Mouse (Mus musculus) megakaryocyte progenitor cell, adult 5-6 weeks (primary cell): ENCODE results near the gene Slc6a11. TPM values are rescaled to one million over a fixed set of nuclear protein-coding genes. Genes with fewer than 3 reads are reported as not detected.

Experiments used
- ATAC-seq: replicated peaks from 2 replicates; pipeline ENCODE4 v1.8.0; 2016; ENCODE audit warnings: mild to moderate bottlenecking, moderate TSS enrichment, inconsistent platforms; ENCODE audit not compliant: poor library complexity
- total RNA-seq, 2 experiments: library from RNA; stranded (forward) in 1 of 2; stranded (reverse) in 1 of 2; fragments of 157-497, 149-512 nt in 1 of 2; fragments of 200-1000 nt in 1 of 2; gene quantifications; 2 replicates each; pipeline versions ENCODE4 v1.2.3 to v1.2.4; 2015 to 2017

The Slc6a11 gene
- total RNA-seq, 2 experiments from 2014 or later: not detected

DNA sequence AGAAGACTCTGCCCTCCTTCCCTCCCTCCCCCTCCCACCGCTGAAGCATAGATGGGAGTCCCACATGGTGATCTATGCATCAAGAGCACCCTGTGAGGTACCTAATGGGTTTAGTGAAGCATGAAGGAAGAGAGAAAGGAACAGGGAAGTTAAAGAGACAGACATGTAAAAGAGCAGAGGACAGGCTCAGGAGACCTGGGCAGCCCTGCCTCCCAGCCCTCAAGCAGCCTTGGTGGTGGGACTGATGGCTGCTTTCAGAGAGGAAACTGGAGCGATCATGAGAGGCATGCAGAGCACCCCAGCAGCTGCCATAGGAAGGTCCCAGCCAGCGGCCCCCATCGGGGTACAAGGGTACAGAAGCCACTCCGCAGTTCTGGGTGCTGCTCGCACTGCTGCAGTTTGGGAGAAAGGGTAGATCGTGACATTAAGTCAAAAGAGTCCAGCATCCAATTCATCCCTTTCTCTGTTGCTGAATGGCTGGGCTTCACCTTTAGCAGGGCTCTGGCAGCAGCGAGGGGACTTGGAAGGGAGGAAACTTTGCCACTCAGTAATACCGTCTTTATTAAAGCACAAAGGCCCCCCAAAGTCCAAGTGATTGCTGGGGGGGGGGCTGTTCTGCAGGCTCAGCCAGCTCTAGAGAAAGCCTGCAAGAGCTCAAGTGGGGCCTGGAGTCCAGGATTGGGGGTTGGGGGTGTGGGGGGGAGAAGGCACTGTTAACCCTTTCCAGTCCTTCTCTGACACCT is 43.5 kb downstream of the Slc6a11 start:
- ATAC-seq: no peak

GRCm38 (mm10) chr6:114178141-114178540 is 47.1 kb downstream of the Slc6a11 start:
- no peak for ATAC-seq

GRCm38 (mm10) chr6:114182366-114183179 is 51.5 kb downstream of the Slc6a11 start:
- no peak for ATAC-seq

GRCm38 (mm10) chr6:114187121-114187520 is 56.1 kb downstream of the Slc6a11 start:
- no peak for ATAC-seq

GRCm38 (mm10) chr6:114188869-114189268 is 57.8 kb downstream of the Slc6a11 start:
- no peak for ATAC-seq

- no peak for ATAC-seq
These were observed 65.0 kb downstream of the Slc6a11 start for GRCm38 (mm10) chr6:114195998-114196397.

- ATAC-seq: no peak
These were observed 68.3 kb downstream of the Slc6a11 start for GRCm38 (mm10) chr6:114199200-114199845.

- no peak for ATAC-seq
These were observed 73.5 kb downstream of the Slc6a11 start for GRCm38 (mm10) chr6:114204557-114204956.

- ATAC-seq: no peak
These were observed 77.3 kb downstream of the Slc6a11 start for GRCm38 (mm10) chr6:114208296-114208695.

- no peak for ATAC-seq
These were observed 83.4 kb downstream of the Slc6a11 start for GRCm38 (mm10) chr6:114214393-114214792.

GRCm38 (mm10) chr6:114216741-114217414 is 85.8 kb downstream of the Slc6a11 start:
- ATAC-seq: no peak

- ATAC-seq: no peak
These were observed 93.4 kb downstream of the Slc6a11 start for GRCm38 (mm10) chr6:114224399-114224798.

DNA sequence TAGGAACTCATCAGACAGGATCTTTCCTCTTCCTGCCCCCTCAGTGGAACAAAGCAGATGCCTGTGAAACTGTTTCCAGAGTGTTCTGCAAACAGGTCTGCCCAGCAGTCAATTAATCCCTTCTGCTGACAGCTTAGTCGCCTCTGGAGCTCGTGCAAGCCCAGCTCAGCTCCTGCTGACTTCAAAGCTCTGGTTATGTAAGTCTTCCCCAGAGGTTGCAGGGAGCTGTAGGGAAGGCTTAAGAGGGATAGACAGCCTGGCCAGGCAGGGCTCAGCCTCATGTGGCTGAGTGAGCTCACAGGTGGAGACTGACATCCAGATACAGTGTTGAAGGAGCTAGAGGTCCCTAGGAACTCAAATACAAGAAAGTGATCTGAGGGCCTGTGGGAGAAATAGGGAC is 96.3 kb downstream of the Slc6a11 start:
- no peak for ATAC-seq

- ATAC-seq: no peak
These were observed 97.2 kb downstream of the Slc6a11 start for GRCm38 (mm10) chr6:114228196-114228595.

- no peak for ATAC-seq
These were observed 108.0 kb downstream of the Slc6a11 start for GRCm38 (mm10) chr6:114238892-114239644.

DNA sequence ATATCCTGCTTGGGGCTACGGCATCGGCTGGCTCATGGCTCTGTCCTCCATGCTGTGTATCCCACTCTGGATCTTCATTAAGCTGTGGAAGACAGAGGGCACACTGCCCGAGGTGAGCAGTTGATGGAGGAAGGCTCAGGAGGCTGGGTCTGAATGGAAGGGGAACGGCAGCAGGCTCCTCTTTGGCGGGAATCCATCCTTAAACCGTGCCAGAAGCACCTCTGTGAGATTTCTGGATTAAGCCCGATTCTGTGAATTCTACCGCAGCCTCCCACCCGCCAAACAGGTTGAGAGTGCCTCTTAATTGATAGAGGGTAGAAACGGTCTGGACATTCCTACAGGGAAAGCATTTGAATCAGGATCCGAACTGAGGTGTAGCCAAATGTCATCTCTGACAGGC is 114.6 kb downstream of the Slc6a11 start:
- ATAC-seq: no peak

GRCm38 (mm10) chr6:114250311-114250710 is 119.3 kb downstream of the Slc6a11 start:
- peak; percentile 70 for ATAC-seq

- no peak for ATAC-seq
These were observed 123.9 kb downstream of the Slc6a11 start for GRCm38 (mm10) chr6:114254927-114255326.

- ATAC-seq: no peak
These were observed 126.8 kb downstream of the Slc6a11 start for GRCm38 (mm10) chr6:114257762-114258361.

DNA sequence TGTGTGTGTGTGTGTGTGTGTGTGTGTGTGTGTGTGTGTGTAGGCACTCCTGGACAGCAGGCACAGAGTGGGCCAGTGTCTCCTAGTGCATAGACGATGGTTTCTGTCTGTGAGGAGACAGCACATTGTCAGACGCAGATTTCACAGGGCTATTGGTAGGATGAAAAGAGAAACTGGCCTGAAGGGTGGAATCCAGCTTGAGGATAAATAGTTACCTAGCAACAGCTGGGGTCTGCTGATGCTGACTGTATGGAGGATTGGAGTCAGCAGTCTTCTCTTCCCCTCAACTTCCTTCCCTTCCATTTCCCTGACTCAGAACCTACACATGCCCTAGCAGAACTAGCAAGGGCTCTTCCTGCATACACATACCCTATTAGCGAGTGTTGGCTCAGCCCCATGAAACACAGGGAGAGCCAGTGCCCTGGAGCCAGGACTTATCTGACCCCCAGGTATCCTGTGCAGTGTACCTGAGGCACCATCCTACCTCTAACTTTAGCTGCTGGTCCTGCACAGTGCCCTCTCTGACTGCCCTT is 127.7 kb downstream of the Slc6a11 start:
- no peak for ATAC-seq
